Mouse (Mus musculus): ENCODE measurements around the gene Nthl1. TPM values are rescaled to one million over a fixed set of nuclear protein-coding genes. Genes with fewer than 3 reads are reported as not detected.

The Nthl1 gene
- total and polyA plus RNA-seq, 2 experiments from 2014 or later: 8.6 to 10.1 TPM

DNA sequence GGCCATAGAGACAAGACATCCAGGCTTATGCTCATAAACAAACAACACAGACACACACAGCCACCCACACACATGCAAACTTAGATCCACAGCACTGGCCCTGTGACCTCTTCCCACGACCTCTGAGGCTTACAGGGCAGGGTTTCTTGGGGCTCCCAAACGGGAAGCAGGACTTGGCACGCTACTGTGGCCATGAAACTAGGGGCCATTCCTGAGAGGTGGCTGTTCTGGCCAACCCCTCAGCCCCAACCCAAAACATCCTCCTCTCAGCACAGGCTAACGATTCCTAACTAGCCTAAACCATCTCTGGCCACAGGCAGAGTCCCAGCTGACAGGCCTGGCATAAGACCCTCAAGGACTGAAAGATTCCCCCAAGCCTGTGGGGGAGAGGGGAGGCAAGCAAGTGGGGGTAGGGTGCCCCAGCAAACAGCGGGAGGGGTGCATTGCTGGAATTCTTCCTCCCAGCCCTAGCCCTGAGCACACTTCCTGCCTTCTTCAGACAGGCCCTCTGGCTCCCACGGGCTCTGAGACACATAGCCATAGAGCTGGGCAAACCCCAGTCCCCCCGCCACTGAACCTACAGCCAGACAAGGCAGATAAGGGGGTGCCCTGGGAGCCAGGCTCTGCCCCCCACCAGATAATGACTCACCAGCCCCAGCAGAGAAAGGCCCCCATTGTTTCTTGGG lies 11.7 kb downstream of the Nthl1 start:
- Histone ChIP-seq H3K27ac (ENCODE audit: low read depth, low read length) (0 out of 2 replicates have a peak overlapping the region, but pooled peaks have one; percentile 15), H3K36me3 (ENCODE audit: insufficient read depth) (peaks cover 7% of the 10 kb centered on the region; the same call in 1 of the 2 replicates), H3K9ac (no peak overlapping the region), H3K27me3 (ENCODE audit: insufficient read depth, low read length) (no peaks in the 10 kb centered on the region), H3K9me3 (ENCODE audit: low read length) (no peaks in the 10 kb centered on the region), H3K4me3 (ENCODE audit: low read depth, low read length) (no peak overlapping the region), H3K4me1 (ENCODE audit: insufficient read depth) (no peaks in the 10 kb centered on the region), H3K4me2 (ENCODE audit: low read depth) (no peak overlapping the region)
- DNase-seq: no peak
- no peak for ATAC-seq
- 49% methylated on average over 7 of the region's 7 CpGs for WGBS
- no peak for TF ChIP-seq CTCF (IDR thresholded peaks at IDR 0.05; ENCODE audit: low read depth)

DNA sequence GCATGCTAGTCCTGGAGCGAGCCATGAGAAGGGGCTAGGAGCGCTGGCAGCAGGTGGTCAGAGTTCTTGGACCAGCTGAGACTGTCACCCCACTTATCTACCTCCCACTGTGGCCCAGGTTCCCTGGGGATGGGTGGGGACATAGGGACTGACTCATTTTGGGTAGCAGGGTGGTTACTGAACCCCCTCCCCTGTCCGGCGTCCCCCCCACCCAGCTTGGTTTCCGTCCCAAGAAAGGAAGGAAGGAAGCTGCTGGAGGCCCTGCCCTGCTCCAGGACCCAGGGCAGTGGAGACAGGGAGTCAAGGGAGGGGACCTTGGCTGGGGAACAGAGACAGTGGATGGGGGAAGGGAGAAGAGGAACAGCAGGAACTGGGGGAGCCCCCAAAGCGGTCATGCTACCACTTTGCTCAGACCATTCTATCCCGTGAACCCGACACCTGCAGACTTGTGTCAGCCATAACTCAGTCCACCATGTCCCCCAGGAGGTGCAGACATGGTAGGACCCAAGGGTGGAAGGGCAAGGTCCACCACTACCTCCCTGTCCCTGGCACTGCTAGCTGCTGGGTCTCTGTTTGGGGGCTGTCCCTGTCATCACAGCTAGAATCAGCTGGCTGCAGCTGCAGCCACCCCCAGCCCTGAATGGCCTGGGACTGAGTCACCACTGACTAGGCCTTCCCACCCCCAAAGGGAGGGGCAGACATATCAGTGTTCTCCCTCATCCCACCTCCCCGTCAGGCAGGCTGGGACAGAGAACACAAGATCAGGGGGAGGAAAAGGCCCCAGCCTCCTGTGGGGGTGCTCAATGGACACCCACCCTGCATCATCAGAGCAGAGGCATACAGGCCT lies 12.6 kb downstream of the Nthl1 start:
- Histone ChIP-seq H3K4me1 (ENCODE audit: insufficient read depth) (peaks cover 4% of the 10 kb centered on the region; the same call in 1 of the 2 replicates), H3K9me3 (ENCODE audit: low read length) (no peaks in the 10 kb centered on the region), H3K4me2 (ENCODE audit: low read depth) (no peak overlapping the region), H3K27ac (ENCODE audit: low read depth, low read length) (no peak overlapping the region), H3K9ac (no peak overlapping the region), H3K4me3 (ENCODE audit: low read depth, low read length) (no peak overlapping the region), H3K27me3 (ENCODE audit: insufficient read depth, low read length) (no peaks in the 10 kb centered on the region), H3K36me3 (ENCODE audit: insufficient read depth) (peaks cover 4% of the 10 kb centered on the region; the same call in 1 of the 2 replicates)
- DNase-seq (no peak), ATAC-seq (no peak)
- no peak for TF ChIP-seq CTCF (IDR thresholded peaks at IDR 0.05; ENCODE audit: low read depth)
- 82% methylated on average over 9 of the region's 9 CpGs for WGBS

DNA sequence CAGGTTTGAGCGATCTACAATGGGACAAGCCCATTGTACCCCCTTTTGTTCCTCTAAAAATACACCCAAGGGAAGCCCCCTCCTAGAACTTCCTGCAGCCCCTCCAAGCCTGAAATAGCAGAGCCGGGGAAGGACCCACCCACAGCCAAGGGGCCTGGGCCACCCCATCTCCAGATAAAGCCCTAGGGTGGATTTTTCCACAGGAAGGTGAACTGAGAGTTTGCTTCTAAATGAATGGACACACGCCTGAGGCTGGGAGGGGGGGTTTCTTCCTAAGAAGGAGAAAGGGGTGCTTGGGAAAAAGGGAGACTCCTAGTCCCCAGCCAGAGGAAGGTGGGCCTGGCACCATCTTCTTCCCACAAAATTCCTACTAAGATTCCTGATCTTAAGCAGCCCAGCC lies 13.4 kb downstream of the Nthl1 start:
- H3K4me1 ChIP-seq (ENCODE audit: insufficient read depth): peaks cover 4% of the 10 kb centered on the region; the same call in 1 of the 2 replicates
- WGBS: 78% methylated on average over 3 of the region's 3 CpGs
- no peak for DNase-seq
- H3K9ac ChIP-seq: no peak overlapping the region
- H3K36me3 ChIP-seq (ENCODE audit: insufficient read depth): no peaks in the 10 kb centered on the region
- H3K4me2 ChIP-seq (ENCODE audit: low read depth): no peak overlapping the region
- no peaks in the 10 kb centered on the region for H3K9me3 ChIP-seq (ENCODE audit: low read length)
- 0 out of 2 replicates have a peak overlapping the region, but pooled peaks have one; percentile 15 for H3K27ac ChIP-seq (ENCODE audit: low read depth, low read length)
- TF ChIP-seq CTCF (IDR thresholded peaks at IDR 0.05; ENCODE audit: low read depth): no peak
- ATAC-seq: no peak
- H3K27me3 ChIP-seq (ENCODE audit: insufficient read depth, low read length): no peaks in the 10 kb centered on the region
- no peak overlapping the region for H3K4me3 ChIP-seq (ENCODE audit: low read depth, low read length)

DNA sequence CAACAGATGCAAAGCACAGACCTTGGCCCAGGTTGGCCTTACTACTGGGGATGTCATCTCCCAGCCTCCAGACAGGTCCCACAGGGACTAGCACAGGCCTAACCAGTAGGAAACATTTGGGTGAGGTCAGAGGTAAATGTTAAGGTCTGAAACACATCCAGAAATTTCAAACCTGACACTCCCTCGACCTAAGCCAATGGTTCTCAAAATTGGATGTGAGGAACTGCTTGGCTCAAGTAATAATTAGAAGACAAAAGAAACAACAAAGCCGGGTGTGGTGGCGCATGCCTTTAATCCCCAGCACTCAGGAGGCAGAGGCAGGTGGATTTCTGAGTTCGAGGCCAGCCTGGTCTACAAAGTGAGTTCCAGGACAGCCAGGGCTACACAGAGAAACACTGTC lies 13.9 kb downstream of the Nthl1 start:
- H3K4me3 ChIP-seq (ENCODE audit: low read depth, low read length): no peak overlapping the region
- no peak for TF ChIP-seq CTCF (IDR thresholded peaks at IDR 0.05; ENCODE audit: low read depth)
- no peak overlapping the region for H3K4me2 ChIP-seq (ENCODE audit: low read depth)
- 81% methylated on average over 4 of the region's 4 CpGs for WGBS
- peaks cover 4% of the 10 kb centered on the region; the same call in 1 of the 2 replicates for H3K4me1 ChIP-seq (ENCODE audit: insufficient read depth)
- ATAC-seq: no peak
- H3K27ac ChIP-seq (ENCODE audit: low read depth, low read length): no peak overlapping the region
- H3K9ac ChIP-seq: no peak overlapping the region
- H3K9me3 ChIP-seq (ENCODE audit: low read length): no peaks in the 10 kb centered on the region
- no peaks in the 10 kb centered on the region for H3K36me3 ChIP-seq (ENCODE audit: insufficient read depth)
- no peak for DNase-seq
- no peaks in the 10 kb centered on the region for H3K27me3 ChIP-seq (ENCODE audit: insufficient read depth, low read length)

DNA sequence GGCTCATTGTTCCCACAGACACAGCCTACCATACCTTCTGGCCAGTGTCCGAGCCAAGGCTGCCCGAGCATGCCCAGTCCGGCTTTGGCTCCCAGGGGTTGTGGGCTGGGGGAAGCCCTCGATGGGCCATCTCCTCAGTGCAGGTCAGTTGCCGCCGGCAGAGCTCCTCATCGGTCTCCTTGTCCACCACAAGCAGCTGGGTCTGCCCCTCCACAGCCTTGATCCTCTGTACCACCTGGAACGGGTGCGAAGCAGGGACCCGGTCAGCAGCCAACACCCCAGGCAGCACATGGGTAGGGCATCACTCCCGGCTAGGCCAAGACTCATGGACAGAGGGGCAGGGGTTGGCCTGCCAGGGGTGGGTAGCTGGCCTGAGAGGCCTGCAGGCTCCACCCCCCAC lies 15.0 kb downstream of the Nthl1 start:
- no peak overlapping the region for H3K4me3 ChIP-seq (ENCODE audit: low read depth, low read length)

DNA sequence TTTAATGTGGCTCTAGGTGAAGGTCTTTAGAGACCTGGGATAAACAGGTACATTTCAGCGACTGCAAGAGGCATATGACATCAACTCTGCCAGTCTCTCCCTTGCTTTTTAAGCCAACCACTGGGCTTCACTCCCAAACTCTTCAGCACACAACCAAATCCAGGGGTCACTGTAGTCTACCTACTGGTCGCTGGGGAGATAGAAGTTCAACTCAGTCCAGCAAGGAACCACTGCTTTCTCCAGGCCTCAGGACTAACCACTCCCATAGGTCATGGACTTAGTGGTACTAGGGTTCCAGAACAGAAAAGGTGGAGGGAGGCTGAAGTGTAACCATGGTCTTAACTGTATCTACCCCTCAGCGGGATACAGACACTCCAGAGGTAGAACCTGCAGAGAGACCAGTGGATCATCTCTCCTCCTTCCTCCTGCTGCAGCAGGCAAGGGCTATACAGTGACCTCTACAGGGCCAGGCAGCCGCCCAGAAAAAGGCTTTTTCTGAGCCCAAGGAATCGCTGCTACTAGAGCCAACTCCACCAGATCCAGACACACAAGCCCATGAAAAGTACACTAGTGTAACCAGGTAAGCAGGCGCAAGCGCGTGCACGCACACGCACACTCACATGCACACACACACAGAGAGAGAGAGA lies 16.4 kb downstream of the Nthl1 start:
- no peak overlapping the region for H3K27ac ChIP-seq (ENCODE audit: low read depth, low read length)
- H3K4me1 ChIP-seq (ENCODE audit: insufficient read depth): peaks cover 4% of the 10 kb centered on the region; the same call in 1 of the 2 replicates
- DNase-seq: no peak
- peak; percentile 13; the same call in 1 of the 2 replicates for TF ChIP-seq CTCF (IDR thresholded peaks at IDR 0.05; ENCODE audit: low read depth)
- H3K4me3 ChIP-seq (ENCODE audit: low read depth, low read length): peak overlapping the region; percentile 70
- no peak for ATAC-seq
- 73% methylated on average over 10 of the region's 10 CpGs for WGBS
- H3K9me3 ChIP-seq (ENCODE audit: low read length): no peaks in the 10 kb centered on the region
- no peaks in the 10 kb centered on the region for H3K36me3 ChIP-seq (ENCODE audit: insufficient read depth)
- peak overlapping the region; percentile 99 for H3K4me2 ChIP-seq (ENCODE audit: low read depth)
- H3K9ac ChIP-seq: no peak overlapping the region
- no peaks in the 10 kb centered on the region for H3K27me3 ChIP-seq (ENCODE audit: insufficient read depth, low read length)

More for the DNA sequence above, 15.0 kb downstream of the Nthl1 start:
- no peak for TF ChIP-seq CTCF (IDR thresholded peaks at IDR 0.05; ENCODE audit: low read depth)
- H3K9ac ChIP-seq: no peak overlapping the region
- no peak for DNase-seq
- H3K27me3 ChIP-seq (ENCODE audit: insufficient read depth, low read length): no peaks in the 10 kb centered on the region
- no peaks in the 10 kb centered on the region for H3K36me3 ChIP-seq (ENCODE audit: insufficient read depth)
- peaks cover 4% of the 10 kb centered on the region; the same call in 1 of the 2 replicates for H3K4me1 ChIP-seq (ENCODE audit: insufficient read depth)
- no peak for ATAC-seq
- no peak overlapping the region for H3K27ac ChIP-seq (ENCODE audit: low read depth, low read length)
- no peak overlapping the region for H3K4me2 ChIP-seq (ENCODE audit: low read depth)
- WGBS: 77% methylated on average over 11 of the region's 11 CpGs
- H3K9me3 ChIP-seq (ENCODE audit: low read length): no peaks in the 10 kb centered on the region
